Mouse (Mus musculus): ENCODE results near the gene Fnip1. TPM values are rescaled to one million over a fixed set of nuclear protein-coding genes. Genes with fewer than 3 reads are reported as not detected.

Fnip1 gene
- total and polyA plus RNA-seq, 3 experiments, result 11.9 to 13.6 TPM; not detected in 1

DNA sequence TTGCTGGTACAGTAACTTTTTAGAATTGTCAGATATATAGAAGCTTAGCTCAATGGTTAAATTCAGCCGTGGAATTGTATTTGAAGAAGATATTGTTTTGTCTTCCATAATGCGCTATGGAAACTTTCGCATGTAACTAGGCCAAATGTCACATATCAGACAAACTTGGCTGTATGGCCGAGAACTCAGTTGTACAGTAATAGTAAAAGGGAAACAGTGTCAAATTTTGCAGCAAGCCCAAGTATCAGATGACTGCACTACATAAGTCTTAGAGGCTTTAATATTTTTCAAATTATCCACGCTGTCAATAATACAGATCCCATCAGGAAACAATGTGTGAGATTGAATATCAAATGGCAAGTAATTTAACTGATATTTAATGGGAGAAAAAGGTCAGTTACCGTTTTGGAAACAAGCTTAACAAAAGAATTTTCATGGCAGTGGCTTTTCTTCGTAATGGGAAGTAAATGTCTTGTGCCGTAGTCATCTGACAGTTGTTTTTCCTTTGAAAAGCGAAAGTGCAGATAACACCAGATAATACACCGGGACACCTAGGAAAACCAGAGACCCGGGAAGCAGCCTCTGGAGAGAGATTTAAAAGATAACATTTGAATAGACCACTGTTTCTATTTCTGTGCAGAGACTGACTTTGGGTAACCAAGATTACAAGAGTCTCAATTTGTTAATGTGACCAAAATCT is 1.1 kb downstream of the Fnip1 start:
- peak; percentile 79 for DNase-seq (ENCODE audit: low read depth, low spot score)
- Histone ChIP-seq H3K27me3 (ENCODE audit: control insufficient read depth in 1 of 2, insufficient read depth in 2 of 2, low read length in 2 of 2) (no peaks in the 10 kb centered on the region), H3K9ac (ENCODE audit: control insufficient read depth, low read depth, low read length, poor library complexity, severe bottlenecking) (peak overlapping the region; percentile 99), H3K79me2 (ENCODE audit: control insufficient read depth, insufficient read depth, low read length, poor library complexity) (peaks cover 54% of the 10 kb centered on the region), H3K4me1 (ENCODE audit: control insufficient read depth in 1 of 2, insufficient read depth in 2 of 2, low read length in 2 of 2) (peaks cover 16 to 27% of the 10 kb centered on the region in 2 experiments), H3K4me3 (ENCODE audit: control insufficient read depth in 1 of 2, insufficient read depth in 1 of 2, low read depth in 2 of 2, low read length in 2 of 2) (peak overlapping the region; percentile 100), H3K27ac (ENCODE audit: control insufficient read depth, low read depth, low read length) (peak overlapping the region; percentile 94), H3K9me3 (replicated peaks; ENCODE audit: insufficient read depth, low read length) (no peaks in the 10 kb centered on the region), H3K36me3 (ENCODE audit: control insufficient read depth in 1 of 2, insufficient read depth in 2 of 2, low read length in 2 of 2) (peaks cover 0 to 43% of the 10 kb centered on the region in 2 experiments)
- TF ChIP-seq ELF1 (IDR thresholded peaks at IDR 0.05; ENCODE audit: low read depth, low read length) (no peak), MYC (IDR thresholded peaks at IDR 0.05; ENCODE audit: low read depth, low read length) (peak; percentile 23; the same call in 1 of the 2 replicates), MEF2A (IDR thresholded peaks at IDR 0.05; ENCODE audit: extremely low read depth, insufficient replicate concordance, low read depth, low read length, poor library complexity, severe bottlenecking) (no peak), JUND (IDR thresholded peaks at IDR 0.05; ENCODE audit: low read depth, low read length) (no peak), BHLHE40 (IDR thresholded peaks at IDR 0.05; ENCODE audit: borderline replicate concordance, low read depth, low read length) (peak; percentile 23; the same call in 1 of the 2 replicates), POLR2A (IDR thresholded peaks at IDR 0.05; ENCODE audit: control insufficient read depth in 1 of 2, insufficient read depth in 1 of 2, low read depth in 1 of 2, low read length in 2 of 2, poor library complexity in 1 of 2) (no peak), RCOR1 (IDR thresholded peaks at IDR 0.05; ENCODE audit: low read depth, low read length) (peak; percentile 6; the same call in 1 of the 2 replicates), TCF12 (IDR thresholded peaks at IDR 0.05; ENCODE audit: low read depth, low read length) (no peak; the same call in 1 of the 2 replicates), SMC3 (IDR thresholded peaks at IDR 0.05; ENCODE audit: low read depth, low read length) (no peak), POLR2AphosphoS5 (IDR thresholded peaks at IDR 0.05; ENCODE audit: borderline replicate concordance, low read depth, low read length) (no peak), ZNF384 (IDR thresholded peaks at IDR 0.05; ENCODE audit: low read depth, low read length) (no peak), GATA1 (IDR thresholded peaks at IDR 0.05; ENCODE audit: low read depth, low read length) (peak; percentile 73), TBP (IDR thresholded peaks at IDR 0.05; ENCODE audit: low read depth, low read length) (no peak), ZKSCAN1 (IDR thresholded peaks at IDR 0.05; ENCODE audit: low read depth, low read length) (0 out of 2 replicates have a peak, but pooled peaks have one; percentile 10), E2F4 (IDR thresholded peaks at IDR 0.05; ENCODE audit: borderline replicate concordance, low read depth, low read length) (no peak), SIN3A (IDR thresholded peaks at IDR 0.05; ENCODE audit: low read length) (peak; percentile 89; the same call in 1 of the 2 replicates), TAL1 (IDR thresholded peaks at IDR 0.05; ENCODE audit: low read length) (no peak), KAT2A (conservative IDR thresholded peaks at IDR 0.05; ENCODE audit: low read depth, low read length) (no peak), CTCF (IDR thresholded peaks at IDR 0.05 in 2 of 3, conservative IDR thresholded peaks at IDR 0.05 in 1 of 3; ENCODE audit: control insufficient read depth in 1 of 3, insufficient read depth in 1 of 3, low read depth in 2 of 3, low read length in 3 of 3, poor library complexity in 1 of 3, severe bottlenecking in 1 of 3) (no peak), NELFE (IDR thresholded peaks at IDR 0.05; ENCODE audit: low read depth, low read length) (no peak), EP300 (IDR thresholded peaks at IDR 0.05; ENCODE audit: low read depth in 1 of 2, low read length in 2 of 2) (peak; percentile 1 to 21; a peak in 1 of 4 replicates), MAX (IDR thresholded peaks at IDR 0.05; ENCODE audit: low read length) (peak; percentile 71; the same call in 1 of the 2 replicates), CHD2 (IDR thresholded peaks at IDR 0.05; ENCODE audit: low read length) (no peak), GABPA (IDR thresholded peaks at IDR 0.05; ENCODE audit: low read depth, low read length) (no peak), ETS1 (IDR thresholded peaks at IDR 0.05; ENCODE audit: low read depth, low read length) (peak; percentile 81), ZC3H11A (IDR thresholded peaks at IDR 0.05; ENCODE audit: low read depth, low read length) (no peak), ZMIZ1 (IDR thresholded peaks at IDR 0.05; ENCODE audit: low read depth, low read length) (peak; percentile 21; the same call in 1 of the 2 replicates), MAFK (IDR thresholded peaks at IDR 0.05; ENCODE audit: borderline replicate concordance, low read depth, low read length) (no peak), MYB (IDR thresholded peaks at IDR 0.05; ENCODE audit: low read depth, low read length) (no peak), UBTF (IDR thresholded peaks at IDR 0.05; ENCODE audit: borderline replicate concordance, insufficient read depth, low read depth, low read length) (no peak), POLR2AphosphoS2 (IDR thresholded peaks at IDR 0.05; ENCODE audit: low read length) (no peak), CHD1 (IDR thresholded peaks at IDR 0.05; ENCODE audit: low read depth, low read length) (peak; percentile 73), RAD21 (IDR thresholded peaks at IDR 0.05; ENCODE audit: low read depth, low read length) (no peak), USF1 (IDR thresholded peaks at IDR 0.05; ENCODE audit: low read depth, low read length) (peak; percentile 60; the same call in 1 of the 2 replicates), NRF1 (IDR thresholded peaks at IDR 0.05; ENCODE audit: insufficient read depth, low read depth, low read length, poor library complexity, severe bottlenecking) (no peak), MAZ (IDR thresholded peaks at IDR 0.05; ENCODE audit: low read depth, low read length) (no peak)
